Mouse (Mus musculus) forebrain, postnatal 0 days (tissue): Measurements from ENCODE around the gene H2-M10.6. TPM values are rescaled to one million over a fixed set of nuclear protein-coding genes. Genes with fewer than 3 reads are reported as not detected.
"Not testable (repeated sequence)": the region's sequence is repeated elsewhere in the genome, so short reads cannot be mapped to it uniquely, and the experiment has no call there.

ENCODE experiments used
- ATAC-seq: fragments of 200-750 bp; cut with Nextera tagmentation; 2 replicates; pipeline ENCODE4 v1.8.0; 2017; ENCODE audit warnings: mild to moderate bottlenecking, moderate library complexity
- DNase-seq: peaks from one replicate; pipeline ENCODE4 v3.0.0-alpha.2; 2015
- H3K27ac ChIP-seq: fragments of 300-500 bp; sonication (generic); 2 replicates; pipeline ENCODE4 v1.5.1; 2014; ENCODE audit warnings: low read depth, mild to moderate bottlenecking, antibody characterized with exemption, low read length, moderate library complexity, mixed read lengths
- H3K27me3 ChIP-seq: fragments of 300-500 bp; sonication (generic); 2 replicates; pipeline ENCODE4 v1.6.1; 2014; ENCODE audit warnings: mild to moderate bottlenecking, low read length, mixed read lengths; ENCODE audit not compliant: insufficient read depth
- H3K36me3 ChIP-seq: fragments of 300-500 bp; sonication (generic); 2 replicates; pipeline ENCODE4 v1.6.1; 2014; ENCODE audit warnings: mild to moderate bottlenecking, moderate library complexity; ENCODE audit not compliant: insufficient read depth
- H3K4me1 ChIP-seq: fragments of 300-500 bp; sonication (generic); 2 replicates; pipeline ENCODE4 v1.6.1; 2014; ENCODE audit warnings: antibody characterized with exemption; ENCODE audit not compliant: insufficient read depth
- H3K4me2 ChIP-seq: fragments of 300-500 bp; sonication (generic); 2 replicates; pipeline ENCODE4 v1.6.1; 2014; ENCODE audit warnings: low read depth, mild to moderate bottlenecking, moderate library complexity
- H3K4me3 ChIP-seq: fragments of 300-500 bp; sonication (generic); 2 replicates; pipeline ENCODE4 v1.5.1; 2014; ENCODE audit warnings: low read depth, low read length, mixed read lengths
- H3K9ac ChIP-seq: fragments of 300-500 bp; sonication (generic); 2 replicates; pipeline ENCODE4 v1.6.1; 2014; ENCODE audit warnings: mild to moderate bottlenecking
- H3K9me3 ChIP-seq: fragments of 300-500 bp; sonication (generic); 2 replicates; pipeline ENCODE4 v1.6.1; 2016; ENCODE audit warnings: low read length
- CTCF ChIP-seq: sonication (generic); IDR thresholded peaks from 2 replicates; pipeline ENCODE4 v1.5.1; 2016; ENCODE audit warnings: antibody characterized with exemption, control low read depth, low read depth
- WGBS: fragments of 180-500 bp; shearing (Covaris S2); extraction: QIAGEN DNeasy Blood & Tissue Kit; methylation state at CpG from one replicate; pipeline ENCODE4 v1.1.7; 2014; 5-methylcytosine and 5-hydroxymethylcytosine counted together
- polyA plus RNA-seq: library from polyadenylated mRNA; unstranded; fragments of >200 nt; fragmentation: Nextera tagmentation; extraction: Ambion mirVana; gene quantifications from 2 replicates; pipeline ENCODE4 v1.2.1, GENCODE M21; 2015
- total RNA-seq: library from RNA; depleted of rRNA; stranded (reverse); fragments of >200 nt; gene quantifications from 2 replicates; pipeline ENCODE4 v1.2.3, GENCODE M21; 2014

Gene H2-M10.6
- total and polyA plus RNA-seq, 2 experiments from 2014 or later, result not detected

DNA sequence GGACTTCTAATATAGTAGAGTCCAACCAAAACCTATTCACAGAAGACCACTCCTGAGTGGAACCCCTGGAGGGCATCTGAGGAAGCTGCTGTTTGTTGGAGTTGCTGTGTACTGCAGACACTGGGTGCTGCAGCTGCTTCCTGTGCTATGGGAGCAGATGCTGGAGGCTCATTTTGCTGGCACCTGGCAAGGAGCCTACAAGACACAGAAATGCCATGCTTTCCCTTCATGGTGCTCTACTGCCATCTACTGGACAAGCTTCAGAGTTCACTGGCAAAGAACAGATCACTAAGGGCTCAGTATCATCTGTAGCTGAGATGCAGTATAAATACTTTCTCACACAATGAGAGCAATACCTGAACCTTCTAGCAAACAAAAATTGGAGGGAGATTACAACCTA is 23.2 kb upstream of the H2-M10.6 start:
- not testable (repeated sequence) for H3K9me3 ChIP-seq, H3K4me3 ChIP-seq, H3K27ac ChIP-seq, H3K9ac ChIP-seq, H3K27me3 ChIP-seq, H3K36me3 ChIP-seq, H3K4me1 ChIP-seq, H3K4me2 ChIP-seq
- ATAC-seq (peak; percentile 91), DNase-seq (peak; percentile 93)
- peak; percentile 91 for TF ChIP-seq CTCF

DNA sequence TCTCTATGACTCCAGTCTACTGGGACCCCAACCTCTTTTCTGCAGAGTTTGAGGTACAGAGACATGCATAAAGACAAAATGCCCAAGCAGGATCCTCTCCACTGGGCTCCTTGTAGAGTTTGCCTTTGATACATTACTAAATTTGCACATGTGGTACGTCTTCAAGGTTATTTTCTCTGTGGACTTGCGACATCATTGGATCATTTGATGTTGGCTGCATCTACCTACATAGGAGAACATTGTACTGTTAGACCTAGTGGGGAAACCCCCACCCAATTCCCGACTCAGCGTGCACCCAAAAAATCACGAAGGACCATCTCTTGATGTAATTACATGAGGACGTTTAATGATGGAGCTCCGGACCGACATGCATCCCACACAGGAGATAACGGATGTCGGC is 12.5 kb upstream of the H2-M10.6 start:
- no peak for TF ChIP-seq CTCF
- DNase-seq, result no peak
- Histone ChIP-seq H3K4me1 (no peaks in the 10 kb centered on the region), H3K4me3 (no peak overlapping the region), H3K27ac (no peak overlapping the region), H3K36me3 (no peaks in the 10 kb centered on the region), H3K27me3 (no peaks in the 10 kb centered on the region), H3K9me3 (no peaks in the 10 kb centered on the region), H3K4me2 (no peak overlapping the region), H3K9ac (no peak overlapping the region)
- WGBS, result 96% methylated on average over 10 of the region's 10 CpGs
- ATAC-seq, result no peak

DNA sequence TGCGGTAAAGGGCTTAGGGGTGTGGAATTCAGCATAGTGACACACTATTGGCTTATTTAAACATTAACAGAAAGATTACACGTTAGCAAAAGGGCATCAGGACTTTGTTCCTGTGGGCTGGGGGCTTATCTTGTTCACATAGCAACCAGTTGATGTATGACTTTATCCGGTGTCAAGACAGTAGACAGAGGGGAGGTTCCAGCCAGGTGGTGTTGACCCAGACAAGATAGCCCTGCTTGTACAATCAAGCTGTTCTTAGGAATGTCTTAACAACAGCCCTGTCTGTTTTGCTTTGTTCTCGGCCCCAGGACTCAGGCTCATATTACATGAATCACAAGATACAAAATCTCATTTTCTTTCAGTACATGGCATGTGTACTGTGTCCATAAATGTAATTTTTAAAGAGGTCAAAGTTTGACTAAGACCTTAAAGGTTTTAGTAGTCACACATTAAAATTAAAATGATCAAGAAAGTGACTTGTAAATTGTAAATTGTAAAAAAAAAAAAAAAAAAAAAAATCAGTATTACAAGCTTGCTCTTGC is 12.0 kb upstream of the H2-M10.6 start:
- DNase-seq, ATAC-seq, H3K27ac ChIP-seq, H3K36me3 ChIP-seq, H3K4me1 ChIP-seq, H3K9me3 ChIP-seq, H3K9ac ChIP-seq, H3K4me2 ChIP-seq, H3K27me3 ChIP-seq, H3K4me3 ChIP-seq: not testable (repeated sequence)
- WGBS, result 82% methylated on average over 4 of the region's 4 CpGs

DNA sequence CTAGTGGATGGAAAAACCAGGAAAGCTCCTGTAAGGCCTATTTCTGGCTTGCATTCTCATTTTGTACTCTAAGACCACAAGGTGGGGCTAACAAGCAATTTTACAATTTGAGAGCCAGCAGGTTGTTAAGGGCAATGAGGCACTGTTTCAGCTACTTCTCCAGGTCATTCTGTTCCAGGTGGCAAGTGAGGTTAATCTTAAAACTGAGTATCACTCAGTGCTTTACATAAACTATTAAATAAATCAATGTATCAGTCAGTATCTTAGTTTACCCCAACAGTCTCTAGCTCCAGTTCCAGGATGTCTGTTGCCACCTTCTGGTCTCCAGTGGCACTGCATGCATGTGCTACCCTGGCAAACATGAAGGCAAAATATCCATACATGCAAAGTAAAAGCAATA is 12.0 kb downstream of the H2-M10.6 start:
- no peaks in the 10 kb centered on the region for H3K9me3 ChIP-seq
- ATAC-seq (no peak), DNase-seq (peak; percentile 65)
- H3K27ac ChIP-seq, result no peak overlapping the region
- H3K27me3 ChIP-seq, result no peaks in the 10 kb centered on the region
- H3K4me2 ChIP-seq, result no peak overlapping the region
- H3K9ac ChIP-seq, result no peak overlapping the region
- no peak overlapping the region for H3K4me3 ChIP-seq
- no peaks in the 10 kb centered on the region for H3K4me1 ChIP-seq
- no peaks in the 10 kb centered on the region for H3K36me3 ChIP-seq
- TF ChIP-seq CTCF, result peak; percentile 76

DNA sequence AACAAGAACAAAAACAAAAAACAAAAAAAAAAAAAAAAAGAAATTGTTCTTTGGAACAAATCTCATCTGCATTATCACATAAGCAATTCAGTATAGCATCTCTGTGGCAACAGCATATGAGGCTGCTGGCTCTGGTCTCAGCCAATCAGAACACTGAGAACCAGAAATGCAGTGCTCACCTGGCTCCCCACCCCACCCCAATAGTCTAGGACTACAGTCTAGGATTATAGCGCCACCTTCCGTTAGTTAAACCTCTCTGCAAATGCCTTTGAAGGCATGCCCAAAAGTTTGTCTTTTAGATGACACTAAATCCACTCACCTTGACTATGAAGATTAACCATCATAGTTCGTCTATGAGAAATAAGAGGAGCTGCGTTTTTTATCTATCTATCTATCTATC is 13.6 kb downstream of the H2-M10.6 start:
- Histone ChIP-seq H3K4me2 (peak overlapping the region; percentile 40), H3K36me3 (no peaks in the 10 kb centered on the region), H3K9ac (no peak overlapping the region), H3K27ac (no peak overlapping the region), H3K27me3 (no peaks in the 10 kb centered on the region), H3K9me3 (no peaks in the 10 kb centered on the region), H3K4me3 (no peak overlapping the region), H3K4me1 (no peaks in the 10 kb centered on the region)
- peak; percentile 85 for ATAC-seq
- peak; percentile 40; the same call in 1 of the 2 replicates for TF ChIP-seq CTCF
- WGBS, result 24% methylated on average over 4 of the region's 4 CpGs
- DNase-seq, result peak; percentile 53

DNA sequence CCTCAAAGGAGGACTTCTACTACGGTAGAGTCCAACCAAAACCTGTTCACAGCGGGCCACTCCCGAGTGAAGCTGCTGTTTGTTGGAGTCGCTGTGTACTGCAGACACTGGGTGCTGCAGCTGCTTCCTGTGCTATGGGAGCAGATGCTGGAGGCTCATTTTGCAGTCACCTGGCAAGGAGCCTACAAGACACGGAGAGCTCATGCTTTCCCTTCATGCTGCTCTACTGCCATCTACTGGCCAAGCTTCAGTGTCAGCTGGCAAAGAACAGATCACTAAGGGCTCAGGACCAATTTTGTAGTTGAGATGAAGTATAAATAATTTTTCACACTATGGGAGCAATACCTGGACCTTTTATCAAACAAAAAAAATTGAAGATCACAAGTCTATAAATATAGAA is 14.0 kb downstream of the H2-M10.6 start:
- DNase-seq, result peak; percentile 93
- not testable (repeated sequence) for H3K4me1 ChIP-seq, H3K4me3 ChIP-seq, H3K9me3 ChIP-seq, H3K9ac ChIP-seq, H3K27me3 ChIP-seq, H3K36me3 ChIP-seq, H3K27ac ChIP-seq
- peak; percentile 91 for ATAC-seq
- WGBS, result 10% methylated on average over 5 of the region's 5 CpGs
- peak; percentile 83 for TF ChIP-seq CTCF
- peak overlapping the region; percentile 40 for H3K4me2 ChIP-seq

DNA sequence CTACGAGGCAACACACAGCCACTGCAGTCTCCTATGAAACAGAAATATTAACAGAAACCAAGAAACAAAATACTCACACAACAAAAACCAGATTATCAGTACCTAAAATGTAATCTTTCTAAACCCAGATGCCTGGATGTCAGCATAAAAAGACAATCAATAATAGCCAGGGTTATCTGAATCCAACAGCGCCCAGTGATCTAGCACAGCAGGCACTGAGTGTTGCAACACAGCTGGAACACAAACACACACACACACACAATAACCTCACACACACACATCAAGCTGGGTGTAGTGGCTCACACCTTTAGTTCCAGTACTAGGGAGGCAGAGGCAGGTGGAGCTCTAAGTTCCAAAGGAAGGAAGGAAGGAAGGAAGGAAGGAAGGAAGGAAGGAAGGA is 16.5 kb downstream of the H2-M10.6 start:
- Histone ChIP-seq H3K4me3 (no peak overlapping the region), H3K4me2 (no peak overlapping the region), H3K9ac (no peak overlapping the region), H3K4me1 (no peaks in the 10 kb centered on the region), H3K27me3 (no peaks in the 10 kb centered on the region), H3K36me3 (no peaks in the 10 kb centered on the region), H3K9me3 (no peaks in the 10 kb centered on the region), H3K27ac (no peak overlapping the region)
- no peak for ATAC-seq
- no peak for TF ChIP-seq CTCF
- WGBS, result 83% methylated on average over 2 of the region's 2 CpGs
- DNase-seq, result no peak

DNA sequence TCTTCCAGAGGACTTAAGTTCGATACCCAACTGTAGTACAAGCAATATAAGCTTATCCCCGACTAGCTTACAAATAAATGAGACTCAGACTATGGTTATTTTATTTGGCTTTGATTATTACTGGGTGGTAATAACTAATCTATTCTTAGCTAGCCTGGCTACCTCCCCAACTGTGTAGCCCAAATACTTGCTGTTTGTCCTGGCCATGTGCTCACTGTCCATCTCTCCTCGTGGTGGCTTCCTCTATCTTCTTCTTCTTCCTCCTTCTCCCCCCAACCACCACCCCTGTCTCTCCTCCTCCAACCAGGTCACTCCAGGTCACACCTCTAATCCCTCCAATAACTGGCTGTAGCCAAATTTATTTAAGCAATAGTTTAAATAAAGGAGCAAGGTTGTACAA is 18.5 kb downstream of the H2-M10.6 start:
- no peaks in the 10 kb centered on the region for H3K27me3 ChIP-seq
- WGBS, result 86% methylated on average over 3 of the region's 3 CpGs
- no peak for DNase-seq
- no peak for TF ChIP-seq CTCF
- no peak for ATAC-seq
- no peaks in the 10 kb centered on the region for H3K9me3 ChIP-seq
- H3K27ac ChIP-seq, result no peak overlapping the region
- no peak overlapping the region for H3K4me3 ChIP-seq
- H3K4me1 ChIP-seq, result no peaks in the 10 kb centered on the region
- no peaks in the 10 kb centered on the region for H3K36me3 ChIP-seq
- H3K9ac ChIP-seq, result no peak overlapping the region
- H3K4me2 ChIP-seq, result no peak overlapping the region
